Mouse (Mus musculus) G1E (cell line): Measurements from ENCODE around the gene Hivep3. TPM values are rescaled to one million over a fixed set of nuclear protein-coding genes. Genes with fewer than 3 reads are reported as not detected.

Experiments
- ATAC-seq: 2 replicates; pipeline ENCODE4 v1.8.0; 2016; ENCODE audit warnings: mild to moderate bottlenecking; ENCODE audit not compliant: insufficient number of reproducible peaks, poor library complexity, low FRiP score, severe bottlenecking; ENCODE audit errors: extremely low read depth
- DNase-seq: peaks from one replicate; pipeline ENCODE4 v3.0.0; 2012; ENCODE audit warnings: low spot score
- H3K27me3 ChIP-seq: 2 replicates; pipeline ENCODE4 v1.6.1; 2012; ENCODE audit warnings: mild to moderate bottlenecking, low read length, inconsistent platforms; ENCODE audit not compliant: insufficient read depth
- H3K36me3 ChIP-seq: replicated peaks from 2 replicates; pipeline ENCODE3; 2012; ENCODE audit warnings: mild to moderate bottlenecking, inconsistent platforms
- H3K4me1 ChIP-seq: 2 replicates; pipeline ENCODE4 v1.6.1; 2012; ENCODE audit warnings: low read depth, low read length, inconsistent platforms, mixed read lengths; ENCODE audit not compliant: insufficient read depth
- H3K4me3 ChIP-seq: 2 replicates; pipeline ENCODE4 v1.5.1; 2012; ENCODE audit warnings: low read depth, mild to moderate bottlenecking, inconsistent platforms, low read length, moderate library complexity, mixed read lengths
- H3K9me3 ChIP-seq: replicated peaks from 2 replicates; pipeline ENCODE4 v1.6.1; 2012; ENCODE audit warnings: inconsistent platforms
- CTCF ChIP-seq: IDR thresholded peaks from 2 replicates; pipeline ENCODE4 v1.5.1; 2012; ENCODE audit warnings: low read depth, low read length, inconsistent platforms, mixed read lengths
- GATA1 ChIP-seq: IDR thresholded peaks from 2 replicates; pipeline ENCODE4 v1.6.1; 2012; ENCODE audit warnings: borderline replicate concordance, low read length, inconsistent platforms, mixed read lengths
- GATA2 ChIP-seq: IDR thresholded peaks from 2 replicates; pipeline ENCODE4 v1.6.1; 2012; ENCODE audit warnings: low read depth, low read length, inconsistent platforms, borderline replicate concordance
- POLR2AphosphoS5 ChIP-seq: IDR thresholded peaks from 2 replicates; pipeline ENCODE4 v1.6.1; 2012; ENCODE audit warnings: low read depth, low read length, inconsistent platforms; ENCODE audit not compliant: insufficient replicate concordance
- TAL1 ChIP-seq: conservative IDR thresholded peaks from 2 replicates; pipeline ENCODE4 v1.6.1; 2012; ENCODE audit warnings: low read depth, low read length, inconsistent platforms, mixed read lengths
- polyA plus RNA-seq: library from polyadenylated mRNA; stranded (reverse); fragments of >175 nt; gene quantifications from 2 replicates; pipeline ENCODE4 v1.2.3, GENCODE M21; 2012
- total RNA-seq, 2 experiments: library from RNA; stranded (forward) in 1 of 2; stranded (reverse) in 1 of 2; fragments of 200-1000 nt in 1 of 2; fragments of >200 nt in 1 of 2; fragmentation: Nextera tagmentation in 1 of 2; gene quantifications; 2 replicates each; pipeline ENCODE4 v1.2.3; 2014 to 2017

The Hivep3 gene
- total and polyA plus RNA-seq, 3 experiments, result 0.49 TPM; not detected in 2

GRCm38 (mm10) chr4:119981047-119981720 is 247.6 kb downstream of the Hivep3 start:
- ATAC-seq, result no peak
- no peak for DNase-seq
- TF ChIP-seq TAL1 (no peak), POLR2AphosphoS5 (no peak), GATA2 (no peak), CTCF (no peak), GATA1 (no peak)
- H3K4me3 ChIP-seq, result no peak overlapping the region
- H3K27me3 ChIP-seq, result no peaks in the 10 kb centered on the region
- H3K4me1 ChIP-seq, result no peaks in the 10 kb centered on the region
- no peaks in the 10 kb centered on the region for H3K36me3 ChIP-seq
- H3K9me3 ChIP-seq, result peaks cover 79% of the 10 kb centered on the region

DNA sequence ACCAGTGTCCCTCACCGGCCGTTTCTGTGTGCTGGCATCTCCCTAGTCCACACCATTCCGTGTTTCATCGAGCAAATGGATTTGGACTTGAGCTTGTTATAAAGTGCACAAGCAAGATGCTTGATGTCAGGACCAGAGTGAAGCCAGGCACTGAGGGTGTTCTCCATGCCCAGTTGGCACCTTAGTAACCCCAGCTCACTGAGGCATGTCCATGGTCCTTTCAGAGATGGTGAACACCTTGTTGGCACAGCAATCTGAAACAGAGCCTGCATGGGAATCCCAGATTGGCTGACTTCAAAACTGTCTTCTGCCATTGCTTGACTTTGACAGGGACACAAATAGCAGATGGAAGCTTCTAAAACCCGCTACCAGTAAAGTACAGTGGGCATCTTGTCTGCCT is 252.5 kb downstream of the Hivep3 start:
- no peak for ATAC-seq
- DNase-seq, result no peak
- Histone ChIP-seq H3K4me3 (no peak overlapping the region), H3K9me3 (peaks cover 91% of the 10 kb centered on the region), H3K36me3 (no peaks in the 10 kb centered on the region), H3K27me3 (no peaks in the 10 kb centered on the region), H3K4me1 (no peaks in the 10 kb centered on the region)
- TF ChIP-seq TAL1, result no peak
- no peak for TF ChIP-seq POLR2AphosphoS5
- TF ChIP-seq GATA2, result no peak
- no peak for TF ChIP-seq GATA1
- no peak for TF ChIP-seq CTCF

DNA sequence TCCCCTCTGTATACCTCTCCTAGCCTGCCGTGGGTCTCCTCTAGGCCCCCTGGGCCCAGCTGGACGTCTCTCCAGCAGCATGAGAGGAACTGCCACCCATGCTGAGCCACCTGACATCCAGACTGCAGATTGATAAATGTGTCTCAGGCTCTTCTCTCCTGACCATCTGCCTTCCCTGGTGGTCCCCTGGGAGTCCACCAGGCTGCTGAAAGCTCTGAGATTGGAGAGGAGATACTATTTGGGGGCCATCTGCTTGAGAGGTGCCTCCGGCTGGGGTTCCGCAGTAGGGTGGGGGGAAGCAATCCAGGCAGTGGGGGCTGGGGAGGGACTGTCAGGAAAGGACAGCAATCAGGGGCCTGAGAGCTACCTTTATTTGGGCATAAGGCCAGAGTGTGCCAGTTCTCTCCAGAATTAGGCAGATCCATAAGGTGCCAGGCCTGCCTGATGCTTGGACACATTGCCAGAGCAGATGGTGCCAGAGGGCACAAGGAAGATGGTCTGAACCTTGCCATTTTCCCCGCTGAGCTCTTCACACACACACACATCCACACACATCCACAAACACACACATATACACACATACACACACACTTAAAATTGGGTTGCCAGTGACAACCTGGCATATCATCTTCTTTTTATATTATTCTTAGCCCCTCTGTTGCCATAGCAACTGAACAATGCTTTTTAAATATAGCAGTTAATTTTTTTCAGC is 253.2 kb downstream of the Hivep3 start:
- TF ChIP-seq TAL1, result no peak
- TF ChIP-seq GATA2, result no peak
- no peaks in the 10 kb centered on the region for H3K4me1 ChIP-seq

DNA sequence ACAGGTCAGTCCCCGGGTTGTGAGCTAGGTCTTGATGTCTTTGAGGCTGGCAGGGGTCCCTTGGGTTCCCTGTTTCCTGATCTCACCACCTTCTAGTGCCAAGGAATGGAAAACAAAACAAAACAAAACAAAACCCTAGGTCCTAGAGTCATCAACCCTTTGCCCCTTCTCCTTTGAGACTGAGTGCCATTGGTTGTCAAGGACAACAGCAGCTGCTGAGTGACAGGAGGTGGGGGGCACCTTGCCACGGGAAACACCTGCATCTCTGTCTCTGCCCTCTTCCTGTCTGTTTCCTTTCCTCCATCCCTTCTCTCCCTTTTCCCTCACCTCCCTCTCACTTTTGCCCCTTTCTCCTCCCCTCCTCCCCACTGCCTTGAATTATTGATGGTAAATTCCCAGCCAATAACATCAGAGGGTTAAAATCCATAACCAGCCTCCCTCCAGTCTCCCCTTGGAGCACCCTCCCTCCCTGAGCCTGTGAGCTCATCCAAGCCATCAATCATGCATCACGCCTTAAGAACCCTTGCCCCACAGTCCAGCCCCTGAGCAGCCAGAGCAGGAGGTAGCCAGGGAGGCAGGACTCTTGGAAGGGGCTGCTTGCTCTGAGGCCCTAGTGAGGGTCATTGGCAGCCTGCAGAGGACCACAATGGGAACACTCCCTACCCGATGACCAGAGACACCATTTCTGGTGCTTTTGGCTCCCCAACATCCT is 253.9 kb downstream of the Hivep3 start:
- TF ChIP-seq POLR2AphosphoS5 (no peak), TAL1 (no peak), GATA2 (no peak), GATA1 (no peak), CTCF (no peak)
- Histone ChIP-seq H3K4me1 (no peaks in the 10 kb centered on the region), H3K27me3 (no peaks in the 10 kb centered on the region), H3K36me3 (no peaks in the 10 kb centered on the region), H3K9me3 (peaks cover 93% of the 10 kb centered on the region), H3K4me3 (no peak overlapping the region)
- no peak for DNase-seq
- no peak for ATAC-seq

More for the DNA sequence above, 253.2 kb downstream of the Hivep3 start:
- DNase-seq (no peak), ATAC-seq (no peak)
- H3K9me3 ChIP-seq, result peaks cover 91% of the 10 kb centered on the region
- no peaks in the 10 kb centered on the region for H3K36me3 ChIP-seq
- H3K27me3 ChIP-seq, result no peaks in the 10 kb centered on the region
- no peak overlapping the region for H3K4me3 ChIP-seq

- Histone ChIP-seq H3K4me3 (no peak overlapping the region), H3K36me3 (no peaks in the 10 kb centered on the region), H3K4me1 (no peaks in the 10 kb centered on the region)
These were observed 255.6 kb downstream of the Hivep3 start for GRCm38 (mm10) chr4:119989031-119989693.

More at GRCm38 (mm10) chr4:119989031-119989693, 255.6 kb downstream of the Hivep3 start:
- H3K9me3 ChIP-seq, result peaks cover 91% of the 10 kb centered on the region
- DNase-seq, result no peak
- no peak for TF ChIP-seq GATA2
- no peak for TF ChIP-seq GATA1
- no peak for TF ChIP-seq TAL1
- no peak for TF ChIP-seq CTCF
- no peak for TF ChIP-seq POLR2AphosphoS5
- no peaks in the 10 kb centered on the region for H3K27me3 ChIP-seq
- ATAC-seq, result no peak
